Mouse (Mus musculus) MEL (cell line): ENCODE data around the gene Trmt10c. TPM values are rescaled to one million over a fixed set of nuclear protein-coding genes. Genes with fewer than 3 reads are reported as not detected.

Experiments
- DNase-seq: peaks from one replicate; pipeline ENCODE4 v3.0.0; 2011; ENCODE audit warnings: low read depth, low spot score
- H3K27ac ChIP-seq: 2 replicates; pipeline ENCODE4 v1.5.1; 2012; ENCODE audit warnings: low read depth, mild to moderate bottlenecking, control low read depth, low read length, moderate library complexity; ENCODE audit not compliant: control insufficient read depth
- H3K27me3 ChIP-seq, 2 experiments: fragments of 150-350 bp in 1 of 2; sonication (generic) in 1 of 2; 2 replicates each; pipeline ENCODE4 v1.6.1; 2012; ENCODE audit warnings: low read length in 2 of 2, mild to moderate bottlenecking in 2 of 2, improper control_type of control experiment in 1 of 2, moderate library complexity in 1 of 2; ENCODE audit not compliant: insufficient read depth in 2 of 2, control insufficient read depth in 1 of 2
- H3K36me3 ChIP-seq, 2 experiments: 2 replicates each; pipeline ENCODE4 v1.6.1; 2012 to 2014; ENCODE audit warnings: low read length in 2 of 2, improper control_type of control experiment in 1 of 2, inconsistent platforms in 1 of 2, mild to moderate bottlenecking in 1 of 2; ENCODE audit not compliant: insufficient read depth in 2 of 2, control insufficient read depth in 1 of 2
- H3K4me1 ChIP-seq, 2 experiments: fragments of 150-350 bp in 1 of 2; sonication (generic) in 1 of 2; 2 replicates each; pipeline ENCODE4 v1.6.1; 2012; ENCODE audit warnings: low read length in 2 of 2, improper control_type of control experiment in 1 of 2, mild to moderate bottlenecking in 1 of 2; ENCODE audit not compliant: insufficient read depth in 2 of 2, control insufficient read depth in 1 of 2
- H3K4me3 ChIP-seq, 2 experiments: fragments of 150-350 bp in 1 of 2; sonication (generic) in 1 of 2; 2 replicates each; pipeline ENCODE4 v1.5.1; 2012; ENCODE audit warnings: low read depth in 2 of 2, low read length in 2 of 2, mild to moderate bottlenecking in 2 of 2, moderate library complexity in 2 of 2, control low read depth in 1 of 2, improper control_type of control experiment in 1 of 2; ENCODE audit not compliant: control insufficient read depth in 1 of 2, insufficient read depth in 1 of 2
- H3K79me2 ChIP-seq: 2 replicates; pipeline ENCODE4 v1.6.1; 2012; ENCODE audit warnings: mild to moderate bottlenecking, low read length, moderate library complexity; ENCODE audit not compliant: control insufficient read depth, poor library complexity, insufficient read depth
- H3K9ac ChIP-seq: 2 replicates; pipeline ENCODE4 v1.6.1; 2012; ENCODE audit warnings: low read depth, mild to moderate bottlenecking, control low read depth, low read length, moderate library complexity; ENCODE audit not compliant: control insufficient read depth, poor library complexity, severe bottlenecking
- H3K9me3 ChIP-seq: fragments of 150-350 bp; sonication (generic); replicated peaks from 2 replicates; pipeline ENCODE4 v1.6.1; 2012; ENCODE audit warnings: mild to moderate bottlenecking, low read length, improper control_type of control experiment, moderate library complexity; ENCODE audit not compliant: insufficient read depth
- CHD2 ChIP-seq: IDR thresholded peaks from 2 replicates; pipeline ENCODE4 v1.6.1; 2011; ENCODE audit warnings: low read length, improper control_type of control experiment
- E2F4 ChIP-seq: IDR thresholded peaks from 2 replicates; pipeline ENCODE4 v1.6.1; 2011; ENCODE audit warnings: low read depth, low read length, improper control_type of control experiment, borderline replicate concordance
- ELF1 ChIP-seq: IDR thresholded peaks from 2 replicates; pipeline ENCODE4 v1.6.1; 2014; ENCODE audit warnings: low read depth, mild to moderate bottlenecking, inconsistent platforms, low read length, improper control_type of control experiment, moderate library complexity
- EP300 ChIP-seq, 2 experiments: IDR thresholded peaks; 2 replicates each; pipeline ENCODE4 v1.6.1; 2011; ENCODE audit warnings: improper control_type of control experiment in 2 of 2, low read length in 2 of 2, low read depth in 1 of 2, mild to moderate bottlenecking in 1 of 2
- ETS1 ChIP-seq: IDR thresholded peaks from 2 replicates; pipeline ENCODE4 v1.6.1; 2012; ENCODE audit warnings: low read depth, mild to moderate bottlenecking, inconsistent platforms, low read length, improper control_type of control experiment, moderate library complexity
- GABPA ChIP-seq: IDR thresholded peaks from 2 replicates; pipeline ENCODE4 v1.6.1; 2012; ENCODE audit warnings: low read depth, mild to moderate bottlenecking, inconsistent platforms, low read length, improper control_type of control experiment, moderate library complexity
- GATA1 ChIP-seq: IDR thresholded peaks from 2 replicates; pipeline ENCODE4 v1.6.1; 2011; ENCODE audit warnings: low read depth, low read length, improper control_type of control experiment
- HCFC1 ChIP-seq: IDR thresholded peaks from 2 replicates; pipeline ENCODE4 v1.6.1; 2012; ENCODE audit warnings: low read depth, mild to moderate bottlenecking, inconsistent platforms, low read length, improper control_type of control experiment, moderate library complexity
- JUND ChIP-seq: IDR thresholded peaks from 2 replicates; pipeline ENCODE4 v1.6.1; 2011; ENCODE audit warnings: low read depth, mild to moderate bottlenecking, improper control_type of control experiment, low read length
- KAT2A ChIP-seq: conservative IDR thresholded peaks from 2 replicates; pipeline ENCODE4 v1.6.1; 2012; ENCODE audit warnings: low read depth, low read length, improper control_type of control experiment, inconsistent platforms
- MAFK ChIP-seq: IDR thresholded peaks from 2 replicates; pipeline ENCODE4 v1.6.1; 2011; ENCODE audit warnings: low read depth, mild to moderate bottlenecking, low read length, improper control_type of control experiment, borderline replicate concordance
- MEF2A ChIP-seq: IDR thresholded peaks from 2 replicates; pipeline ENCODE4 v1.6.1; 2014; ENCODE audit warnings: low read depth, mild to moderate bottlenecking, inconsistent platforms, low read length, improper control_type of control experiment; ENCODE audit not compliant: poor library complexity, insufficient replicate concordance, severe bottlenecking; ENCODE audit errors: extremely low read depth
- MYB ChIP-seq: IDR thresholded peaks from 2 replicates; pipeline ENCODE4 v1.6.1; 2011; ENCODE audit warnings: mild to moderate bottlenecking, low read depth, low read length, improper control_type of control experiment
- NELFE ChIP-seq: IDR thresholded peaks from 2 replicates; pipeline ENCODE4 v1.6.1; 2011; ENCODE audit warnings: low read depth, low read length, improper control_type of control experiment
- RAD21 ChIP-seq: IDR thresholded peaks from 2 replicates; pipeline ENCODE4 v1.6.1; 2011; ENCODE audit warnings: mild to moderate bottlenecking, low read depth, low read length, improper control_type of control experiment
- SIN3A ChIP-seq: IDR thresholded peaks from 2 replicates; pipeline ENCODE4 v1.6.1; 2012; ENCODE audit warnings: low read length, improper control_type of control experiment, inconsistent platforms
- SMC3 ChIP-seq: IDR thresholded peaks from 2 replicates; pipeline ENCODE4 v1.6.1; 2011; ENCODE audit warnings: low read depth, low read length, improper control_type of control experiment
- TCF12 ChIP-seq: IDR thresholded peaks from 2 replicates; pipeline ENCODE4 v1.6.1; 2014; ENCODE audit warnings: low read depth, mild to moderate bottlenecking, inconsistent platforms, low read length, improper control_type of control experiment, moderate library complexity
- USF1 ChIP-seq: IDR thresholded peaks from 2 replicates; pipeline ENCODE4 v1.6.1; 2014; ENCODE audit warnings: low read depth, mild to moderate bottlenecking, inconsistent platforms, low read length, improper control_type of control experiment, moderate library complexity
- USF2 ChIP-seq, 2 experiments: IDR thresholded peaks; 2 replicates each; pipeline ENCODE4 v1.6.1; 2011 to 2012; ENCODE audit warnings: improper control_type of control experiment in 2 of 2, low read length in 2 of 2, borderline replicate concordance in 1 of 2, inconsistent platforms in 1 of 2, low read depth in 1 of 2, mild to moderate bottlenecking in 1 of 2; ENCODE audit not compliant: insufficient read depth in 1 of 2
- ZC3H11A ChIP-seq: IDR thresholded peaks from 2 replicates; pipeline ENCODE4 v1.6.1; 2012; ENCODE audit warnings: low read depth, mild to moderate bottlenecking, inconsistent platforms, low read length, improper control_type of control experiment
- ZMIZ1 ChIP-seq: IDR thresholded peaks from 2 replicates; pipeline ENCODE4 v1.6.1; 2012; ENCODE audit warnings: low read depth, mild to moderate bottlenecking, inconsistent platforms, low read length, improper control_type of control experiment, moderate library complexity
- polyA plus RNA-seq, 2 experiments: library from polyadenylated mRNA; stranded (reverse) in 1 of 2; unstranded in 1 of 2; fragments of >175 nt in 1 of 2; fragments of >200 nt in 1 of 2; gene quantifications; 2 replicates each; pipeline versions ENCODE4 v1.2.1 to v1.2.4; 2012; ENCODE audit warnings: low replicate concordance in 2 of 2, low read depth in 1 of 2; ENCODE audit not compliant: insufficient read length in 2 of 2, insufficient read depth in 1 of 2, missing spikeins in 1 of 2
- total RNA-seq: library from RNA; depleted of rRNA; stranded (reverse); fragments of 300-350 nt; gene quantifications from 2 replicates; pipeline ENCODE4 v1.2.3, GENCODE M21; 2012

The Trmt10c gene
- total and polyA plus RNA-seq, 3 experiments: 16.5 to 48.5 (median 32.3) TPM

DNA sequence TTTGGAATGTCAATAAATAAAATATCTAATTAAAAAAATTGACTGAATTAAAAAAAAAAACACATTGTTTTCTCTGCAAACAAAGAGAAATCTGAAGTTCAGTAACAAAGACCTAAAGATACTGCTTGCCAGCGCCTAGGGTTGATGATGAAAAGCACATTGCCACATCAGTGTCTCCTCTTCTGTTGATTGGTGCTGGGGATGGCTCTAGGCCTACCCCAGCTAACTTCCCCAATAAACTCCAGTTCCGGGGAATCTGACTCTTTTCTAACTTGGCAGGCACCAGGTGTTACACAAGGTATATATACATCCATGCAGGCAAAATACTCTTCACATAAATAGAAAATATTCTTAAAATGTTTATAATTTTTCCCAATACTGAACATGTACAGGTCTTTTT, 43.4 kb downstream of the Trmt10c start:
- peaks cover 0 to 37% of the 10 kb centered on the region in 2 experiments; a peak in 2 of 4 replicates for H3K36me3 ChIP-seq
- TF ChIP-seq JUND (no peak), SIN3A (no peak), TCF12 (no peak), EP300 (IDR thresholded peaks at IDR 0.05; ENCODE audit: low read depth in 1 of 2, low read length in 2 of 2) (no peak), MAFK (no peak), RAD21 (no peak), USF2 (IDR thresholded peaks at IDR 0.05; ENCODE audit: borderline replicate concordance in 1 of 2, insufficient read depth in 1 of 2, low read depth in 1 of 2, low read length in 2 of 2) (no peak), GABPA (no peak), KAT2A (no peak)
- TF ChIP-seq, all 39 proteins: peak for 0
- H3K9me3 ChIP-seq: no peaks in the 10 kb centered on the region
- no peaks in the 10 kb centered on the region for H3K79me2 ChIP-seq
- H3K27ac ChIP-seq: no peak overlapping the region
- no peak overlapping the region for H3K9ac ChIP-seq
- H3K27me3 ChIP-seq: no peaks in the 10 kb centered on the region
- H3K4me3 ChIP-seq: no peak overlapping the region
- DNase-seq: no peak
- H3K4me1 ChIP-seq: no peaks in the 10 kb centered on the region

DNA sequence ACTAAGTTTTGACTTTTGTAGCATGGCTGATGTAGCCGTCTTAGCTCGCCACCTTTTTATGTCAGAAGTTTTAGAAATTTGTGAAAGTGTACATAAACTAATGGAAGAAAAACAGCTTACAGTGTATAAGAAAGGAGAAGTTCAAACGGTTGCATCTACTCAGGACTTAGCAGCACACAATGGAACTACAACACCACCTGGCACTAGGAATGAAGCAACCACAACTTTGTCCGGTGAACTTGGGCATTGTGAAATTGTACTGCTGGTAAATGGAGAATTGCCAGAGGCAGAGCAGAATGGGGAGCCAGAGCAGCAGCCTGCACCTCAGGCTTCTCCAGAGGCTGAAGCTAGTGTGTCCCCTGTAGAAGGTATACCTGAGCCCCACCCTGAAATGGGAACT, 47.3 kb downstream of the Trmt10c start:
- DNase-seq: no peak
- TF ChIP-seq HCFC1 (no peak), GABPA (no peak), ELF1 (no peak), ZMIZ1 (no peak)
- no peaks in the 10 kb centered on the region for H3K4me1 ChIP-seq
- H3K36me3 ChIP-seq: peaks cover 0 to 31% of the 10 kb centered on the region in 2 experiments; a peak in 2 of 4 replicates
- no peaks in the 10 kb centered on the region; the same call in 1 of the 2 replicates for H3K79me2 ChIP-seq
- no peak overlapping the region for H3K4me3 ChIP-seq
- no peaks in the 10 kb centered on the region for H3K27me3 ChIP-seq
- no peaks in the 10 kb centered on the region for H3K9me3 ChIP-seq
- no peak overlapping the region for H3K9ac ChIP-seq
- no peak overlapping the region for H3K27ac ChIP-seq

DNA sequence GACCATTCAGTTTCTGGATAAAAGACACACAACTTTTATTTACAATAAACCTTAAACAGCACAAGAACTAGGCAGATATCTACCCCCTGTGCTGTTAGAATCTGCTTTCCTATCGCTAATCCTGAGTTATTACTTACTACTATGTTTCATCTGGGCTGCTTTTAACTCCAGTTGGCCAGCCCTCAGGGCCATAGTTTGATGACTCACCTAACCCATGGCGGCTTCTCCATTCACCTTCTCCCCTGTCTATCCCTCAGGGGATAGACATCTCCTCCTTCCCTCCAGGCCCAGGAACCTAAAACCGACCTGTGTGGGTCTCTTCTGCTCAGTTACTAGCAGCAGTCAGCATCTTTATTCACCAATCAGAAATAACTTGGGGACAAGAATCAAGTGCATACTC, 51.6 kb downstream of the Trmt10c start:
- Histone ChIP-seq H3K9ac (no peak overlapping the region), H3K27ac (no peak overlapping the region), H3K27me3 (no peaks in the 10 kb centered on the region), H3K4me3 (no peak overlapping the region), H3K9me3 (no peaks in the 10 kb centered on the region), H3K36me3 (peaks cover 0 to 39% of the 10 kb centered on the region in 2 experiments; a peak in 2 of 4 replicates), H3K4me1 (no peaks in the 10 kb centered on the region), H3K79me2 (peaks cover 5% of the 10 kb centered on the region; the same call in 1 of the 2 replicates)
- no peak for DNase-seq
- TF ChIP-seq GATA1: no peak
- no peak for TF ChIP-seq E2F4
- TF ChIP-seq KAT2A: no peak
- TF ChIP-seq HCFC1: no peak
- TF ChIP-seq ELF1: no peak
- TF ChIP-seq MAFK: no peak
- TF ChIP-seq SMC3: no peak
- TF ChIP-seq JUND: no peak
- TF ChIP-seq GABPA: no peak
- TF ChIP-seq MYB: no peak
- TF ChIP-seq ETS1: no peak
- TF ChIP-seq MEF2A: no peak
- TF ChIP-seq CHD2: no peak
- TF ChIP-seq ZMIZ1: no peak
- TF ChIP-seq TCF12: no peak
- TF ChIP-seq NELFE: no peak
- TF ChIP-seq ZC3H11A: no peak
- TF ChIP-seq USF1: no peak
